Mouse (Mus musculus): ENCODE measurements around the gene Spred3.

The Spred3 gene

GRCm38 (mm10) chr7:29128725-29129124 is 41.5 kb downstream of the Spred3 start:
- no peak for DNase-seq (ENCODE audit: low read depth, low spot score)

DNA sequence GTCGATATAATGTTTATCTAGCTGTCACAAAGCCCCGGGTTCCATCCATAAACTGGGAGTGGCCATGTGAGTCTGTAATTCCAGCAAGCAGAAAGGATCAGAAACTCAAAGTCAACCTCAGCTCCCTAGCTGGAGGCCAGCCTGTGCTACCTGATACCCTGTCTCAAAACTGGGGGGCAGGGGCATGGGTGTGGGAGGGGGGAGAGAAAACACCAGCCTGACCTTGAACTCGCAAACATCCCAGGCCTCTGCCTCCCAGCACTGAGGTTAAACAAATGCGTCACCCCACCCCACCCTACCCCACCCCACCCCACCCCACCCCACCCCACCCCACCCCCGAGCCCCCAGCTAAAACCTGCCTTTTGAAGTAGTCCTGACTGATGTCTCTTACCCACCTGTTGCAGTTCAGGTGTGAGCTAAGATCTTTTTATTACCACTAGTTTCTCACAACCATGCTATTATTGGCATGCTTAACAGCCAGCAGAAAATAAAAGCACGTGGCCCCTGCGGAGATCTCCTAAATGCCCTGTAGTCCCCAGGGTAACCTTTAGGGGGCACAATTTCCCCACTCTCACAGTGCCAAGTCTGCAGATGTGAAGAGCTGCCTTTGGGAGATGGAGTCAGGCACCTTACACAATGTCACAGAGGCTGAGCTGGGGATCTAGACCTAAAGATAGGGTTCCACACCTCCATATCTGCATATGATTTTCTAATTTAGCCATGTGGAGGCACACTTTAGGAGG is 43.9 kb downstream of the Spred3 start:
- DNase-seq (ENCODE audit: low read depth, low spot score), result peak; percentile 74

DNA sequence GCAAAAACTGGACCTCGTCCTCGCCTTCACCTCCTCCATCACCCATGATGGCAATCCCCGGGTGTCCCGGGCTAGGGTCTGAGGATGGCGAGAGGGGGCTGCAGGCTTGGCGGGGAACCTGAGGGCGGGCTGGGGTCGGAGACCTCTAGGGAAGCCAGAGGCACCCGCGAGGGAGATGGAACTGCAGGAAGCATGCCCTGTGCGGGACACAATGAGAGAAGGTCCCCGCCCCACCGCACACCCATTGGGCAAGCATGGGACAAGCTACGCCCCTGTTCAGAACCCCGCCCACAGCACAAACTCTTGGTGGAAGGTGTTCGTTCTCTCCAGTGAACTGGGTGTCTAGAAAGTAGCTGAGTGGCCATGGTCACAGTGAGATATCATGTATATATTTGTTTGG is 45.2 kb downstream of the Spred3 start, which contains the start of gene Ryr1:
Gene Ryr1 (minus strand): TSS at position 210 of the 400 bp plus-strand sequence.
- peak; percentile 64 for DNase-seq (ENCODE audit: low read depth, low spot score)

GRCm38 (mm10) chr7:29123531-29124358 is 46.5 kb downstream of the Spred3 start:
- no peak for DNase-seq (ENCODE audit: low read depth, low spot score)

DNA sequence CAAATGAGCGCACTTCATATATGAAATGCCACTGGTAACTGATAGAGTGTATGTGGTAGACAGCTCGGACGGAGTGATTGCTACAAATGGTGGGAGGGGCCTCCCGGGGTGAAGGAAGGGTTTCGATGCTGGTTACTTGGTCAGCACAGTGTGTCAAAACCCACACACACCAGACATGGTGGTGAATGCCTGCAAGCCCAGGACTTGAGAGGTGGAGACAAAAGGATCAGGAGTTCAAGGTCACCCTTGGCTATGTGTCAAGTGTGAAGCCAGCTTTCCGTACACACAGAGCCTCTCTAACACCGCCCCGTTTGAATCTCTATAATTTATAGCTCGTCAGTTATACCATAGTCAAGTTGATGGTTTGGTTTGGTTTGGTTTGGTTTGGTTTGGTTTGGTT is 47.4 kb downstream of the Spred3 start:
- no peak for DNase-seq (ENCODE audit: low read depth, low spot score)

DNA sequence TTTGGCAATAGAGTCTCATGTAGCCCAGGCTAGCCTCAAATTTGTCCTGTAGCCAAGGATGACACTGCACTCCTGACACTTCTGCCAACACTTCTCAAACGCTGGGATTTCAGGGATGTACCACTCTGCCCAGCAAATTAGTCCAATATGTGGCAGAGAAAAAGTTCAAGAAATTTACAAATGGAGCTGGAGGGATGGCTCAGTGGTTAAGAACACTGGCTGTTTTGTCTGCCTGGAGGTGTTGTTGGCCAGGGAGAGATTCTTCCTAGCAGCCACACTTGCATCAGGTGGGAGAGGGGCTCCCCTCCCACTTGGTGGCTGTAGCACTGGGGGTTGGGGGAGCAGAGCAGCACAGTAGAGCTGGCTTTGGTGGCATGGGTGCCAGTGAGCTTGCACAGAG is 50.7 kb downstream of the Spred3 start:
- no peak for DNase-seq (ENCODE audit: low read depth, low spot score)

- no peak for DNase-seq (ENCODE audit: low read depth, low spot score)
Measured at GRCm38 (mm10) chr7:29118142-29118851, 51.9 kb downstream of the Spred3 start.

DNA sequence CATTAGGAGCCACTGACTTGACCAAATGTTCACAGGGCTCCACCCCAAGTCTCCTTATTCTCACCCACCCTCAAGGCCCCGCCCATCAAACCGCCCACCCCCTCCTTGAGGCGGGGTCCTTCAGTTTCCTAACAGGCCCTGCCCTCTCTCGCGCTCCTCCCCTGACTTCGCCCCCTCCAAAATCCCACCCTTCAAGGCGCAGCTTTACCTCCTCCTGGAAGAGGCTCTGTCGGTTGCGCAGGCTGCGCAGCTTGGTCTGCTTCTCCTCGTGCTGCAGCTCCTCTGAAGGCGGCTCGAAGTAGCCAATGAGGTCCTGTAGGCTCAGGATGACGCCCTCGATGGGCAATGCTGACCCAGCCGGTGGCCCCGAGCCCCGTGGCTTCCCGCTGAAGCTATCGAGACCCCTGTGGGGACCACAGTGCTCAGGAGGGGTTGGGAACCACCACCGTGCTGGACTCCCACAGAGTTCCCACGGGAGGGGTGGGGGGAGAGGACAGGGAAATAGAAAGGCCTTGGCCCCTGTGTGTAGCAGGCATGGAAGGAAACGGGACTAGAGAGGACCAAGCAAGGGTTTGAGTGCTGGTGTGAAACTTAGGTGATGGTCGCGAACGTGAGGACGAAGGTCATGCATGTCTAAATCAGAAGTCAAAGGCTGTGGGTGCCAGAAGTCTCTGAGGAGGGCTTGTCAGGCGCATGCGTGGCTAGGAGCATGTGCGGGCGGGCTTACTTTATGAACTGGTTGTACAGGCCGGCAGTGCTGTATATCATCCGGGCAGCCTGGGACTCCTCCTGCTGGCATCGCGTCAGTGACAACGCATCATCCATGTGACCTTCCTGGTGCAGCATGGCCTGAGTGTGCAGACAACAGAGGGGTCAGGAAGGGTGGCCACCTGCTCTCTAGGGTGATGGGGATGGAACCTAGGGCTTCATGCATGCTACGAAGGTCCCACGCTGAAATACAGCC is 60.9 kb downstream of the Spred3 start:
- peak; percentile 56 for DNase-seq (ENCODE audit: low read depth, low spot score)

Measured in forelimb bud, embryonic 11.5 days (tissue).